Mouse (Mus musculus): ENCODE measurements around the gene Kcnc3. TPM values are rescaled to one million over a fixed set of nuclear protein-coding genes. Genes with fewer than 3 reads are reported as not detected.

Gene Kcnc3
- total RNA-seq, 2 experiments from 2014 or later = 93.0 to 106 TPM

DNA sequence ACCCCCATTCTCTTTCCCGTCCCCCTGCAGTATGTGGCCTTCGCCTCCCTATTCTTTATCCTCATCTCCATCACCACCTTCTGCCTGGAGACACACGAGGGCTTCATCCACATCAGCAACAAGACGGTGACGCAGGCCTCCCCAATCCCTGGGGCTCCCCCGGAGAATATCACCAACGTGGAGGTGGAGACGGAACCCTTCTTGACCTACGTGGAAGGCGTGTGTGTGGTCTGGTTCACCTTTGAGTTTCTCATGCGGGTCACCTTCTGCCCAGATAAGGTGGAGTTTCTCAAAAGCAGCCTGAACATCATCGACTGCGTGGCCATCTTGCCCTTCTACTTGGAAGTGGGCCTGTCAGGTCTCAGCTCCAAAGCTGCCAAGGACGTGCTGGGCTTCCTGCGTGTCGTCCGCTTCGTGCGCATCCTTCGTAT lies 4.7 kb downstream of the Kcnc3 start:
- DNase-seq (ENCODE audit: low spot score in 2 of 2) = no peak

DNA sequence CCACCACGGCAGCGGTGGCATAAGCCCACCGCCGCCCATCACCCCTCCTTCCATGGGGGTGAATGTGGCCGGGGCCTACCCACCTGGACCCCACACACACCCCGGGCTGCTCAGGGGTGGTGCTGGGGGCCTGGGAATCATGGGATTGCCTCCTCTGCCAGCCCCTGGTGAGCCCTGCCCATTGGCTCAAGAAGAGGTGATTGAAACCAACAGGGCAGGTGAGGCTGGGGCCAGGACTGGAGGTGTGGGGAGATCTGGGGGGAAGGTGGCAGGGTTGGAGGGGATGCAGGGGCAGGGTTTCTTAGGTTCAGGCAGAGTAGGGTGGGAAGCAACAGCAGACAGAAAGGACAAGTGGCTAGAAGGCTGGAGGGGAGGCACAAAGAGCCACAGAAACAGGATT lies 5.6 kb downstream of the Kcnc3 start:
- DNase-seq (ENCODE audit: low spot score in 2 of 2) = no peak

DNA sequence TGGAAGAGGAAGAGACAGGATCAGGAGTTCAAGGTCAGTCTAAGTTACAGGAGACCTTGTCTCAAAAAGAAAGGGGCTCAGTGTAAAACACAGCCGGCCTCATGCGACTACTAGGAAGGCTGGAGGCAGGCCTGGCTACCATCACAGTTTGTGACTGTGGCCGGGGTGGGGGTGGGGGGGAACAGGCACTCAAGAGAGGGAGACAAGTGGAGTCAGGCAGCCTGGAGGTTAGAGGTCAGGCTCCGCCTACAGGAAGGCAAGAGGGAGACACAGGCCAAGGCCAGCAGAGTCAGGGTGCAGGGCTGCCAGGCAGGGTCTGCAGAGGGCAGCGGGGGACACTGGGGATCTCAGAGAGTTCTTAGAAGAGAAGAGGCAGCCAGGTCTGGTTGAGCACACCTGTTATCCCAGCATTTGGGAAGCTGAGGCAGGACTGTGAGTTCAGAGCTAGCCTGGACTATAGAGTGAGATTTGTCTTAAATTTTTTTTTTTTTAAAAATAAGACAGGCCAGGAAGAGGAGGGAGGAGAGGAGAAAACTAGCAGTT lies 6.6 kb downstream of the Kcnc3 start:
- no peak for DNase-seq (ENCODE audit: low spot score in 2 of 2)

DNA sequence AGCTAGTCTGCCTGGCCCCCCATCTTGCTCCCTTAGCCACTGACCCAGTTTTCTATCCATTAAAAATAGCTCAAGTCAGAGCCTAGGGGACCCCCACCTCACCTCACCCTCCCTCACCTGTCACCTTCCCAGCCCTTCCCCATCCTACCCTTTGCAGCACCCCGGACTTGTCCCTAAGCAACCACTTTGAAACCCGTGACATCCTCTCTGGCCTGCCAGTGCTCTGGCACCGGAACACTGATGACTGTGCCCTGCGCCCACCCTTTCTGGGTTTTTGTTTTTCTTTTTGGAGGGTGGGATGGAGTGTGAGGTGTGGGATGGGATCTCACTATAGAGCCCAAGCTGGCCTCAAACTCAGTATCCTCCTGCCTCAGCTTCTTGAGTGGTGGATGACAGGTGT lies 7.2 kb downstream of the Kcnc3 start:
- no peak for DNase-seq (ENCODE audit: low spot score in 2 of 2)

DNA sequence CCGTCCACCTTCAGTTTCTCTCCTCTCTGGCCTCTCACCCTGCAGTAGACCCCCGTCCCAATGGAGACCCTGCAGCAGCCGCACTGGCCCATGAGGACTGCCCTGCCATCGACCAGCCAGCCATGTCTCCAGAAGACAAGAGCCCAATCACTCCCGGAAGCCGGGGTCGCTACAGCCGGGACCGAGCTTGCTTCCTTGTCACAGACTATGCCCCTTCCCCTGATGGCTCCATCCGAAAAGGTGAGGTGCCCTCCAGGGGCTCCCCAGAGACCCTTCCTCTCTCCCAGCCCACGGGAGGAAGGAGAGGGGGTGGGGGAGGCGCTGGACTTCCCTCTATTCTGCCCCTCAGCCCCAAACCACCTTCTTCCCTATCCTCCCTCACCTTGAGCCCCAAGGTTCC lies 7.9 kb downstream of the Kcnc3 start:
- no peak for DNase-seq (ENCODE audit: low spot score in 2 of 2)

DNA sequence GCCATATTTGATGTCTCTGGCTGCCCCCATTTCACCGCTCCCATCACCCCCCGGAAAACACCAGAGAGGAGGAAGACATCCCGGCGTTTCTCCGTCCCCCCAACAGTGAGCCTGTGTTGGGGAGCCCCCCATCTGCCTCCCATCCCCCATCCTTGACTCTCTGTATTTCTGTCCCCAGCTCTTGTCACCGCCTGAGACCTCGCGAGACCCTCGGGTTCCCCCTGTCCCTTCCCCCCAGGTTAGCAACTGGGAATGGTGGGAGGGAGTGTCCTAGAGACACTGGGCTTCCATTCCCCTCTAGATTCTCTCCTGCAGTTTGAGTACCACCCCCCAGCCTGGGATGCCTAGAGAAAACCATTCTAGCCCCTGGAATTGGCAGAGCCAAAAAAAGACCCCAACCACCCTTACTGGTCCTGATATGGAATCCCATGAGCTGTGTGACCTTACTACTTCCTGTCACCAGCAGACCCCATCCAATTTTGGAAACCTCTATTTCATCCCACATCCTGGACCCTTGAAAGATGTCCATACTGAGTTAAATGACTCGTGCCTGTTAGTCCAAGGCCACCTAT lies 10.3 kb downstream of the Kcnc3 start:
- DNase-seq (ENCODE audit: low spot score in 2 of 2) = no peak

DNA sequence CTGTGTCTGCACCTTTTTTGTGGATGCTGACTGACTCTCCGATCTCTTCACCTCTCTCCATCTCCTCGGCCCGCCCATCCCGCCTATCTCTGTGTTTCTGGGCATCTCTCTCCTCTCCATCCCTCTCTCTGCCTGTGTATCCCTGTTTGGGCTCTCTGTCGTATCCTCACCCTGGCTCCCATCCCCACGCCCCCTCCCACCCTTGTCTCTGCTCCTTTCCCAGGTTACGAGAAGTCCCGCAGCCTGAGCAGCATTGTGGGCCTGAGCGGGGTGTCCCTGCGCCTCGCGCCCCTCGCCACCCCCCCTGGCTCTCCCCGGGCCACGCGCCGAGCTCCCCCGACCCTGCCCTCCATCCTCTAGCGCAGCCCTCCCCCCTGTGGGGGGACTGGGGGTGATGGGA lies 11.2 kb downstream of the Kcnc3 start:
- no peak for DNase-seq (ENCODE audit: low spot score in 2 of 2)

DNA sequence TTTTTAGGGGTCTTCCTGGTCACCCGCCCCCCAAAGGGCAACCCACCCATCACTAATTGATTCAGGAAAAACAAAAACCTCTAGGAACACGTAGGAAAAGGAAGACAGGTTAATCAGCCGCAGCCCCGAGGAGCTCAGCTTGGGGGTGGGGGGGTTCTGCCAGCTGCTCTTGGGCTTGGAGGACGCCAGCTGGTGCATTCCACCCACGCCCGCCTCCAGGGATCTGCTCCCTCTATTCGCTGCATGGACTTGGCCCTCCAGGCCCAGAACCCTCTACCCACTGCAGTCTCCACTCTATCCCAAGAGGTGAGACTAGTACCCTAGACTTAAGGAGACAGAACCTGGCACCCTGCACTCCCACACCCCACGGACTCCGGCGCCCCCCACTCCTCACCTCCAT lies 12.0 kb downstream of the Kcnc3 start:
- peak; percentile 69 to 77 for DNase-seq (ENCODE audit: low spot score in 2 of 2)

DNA sequence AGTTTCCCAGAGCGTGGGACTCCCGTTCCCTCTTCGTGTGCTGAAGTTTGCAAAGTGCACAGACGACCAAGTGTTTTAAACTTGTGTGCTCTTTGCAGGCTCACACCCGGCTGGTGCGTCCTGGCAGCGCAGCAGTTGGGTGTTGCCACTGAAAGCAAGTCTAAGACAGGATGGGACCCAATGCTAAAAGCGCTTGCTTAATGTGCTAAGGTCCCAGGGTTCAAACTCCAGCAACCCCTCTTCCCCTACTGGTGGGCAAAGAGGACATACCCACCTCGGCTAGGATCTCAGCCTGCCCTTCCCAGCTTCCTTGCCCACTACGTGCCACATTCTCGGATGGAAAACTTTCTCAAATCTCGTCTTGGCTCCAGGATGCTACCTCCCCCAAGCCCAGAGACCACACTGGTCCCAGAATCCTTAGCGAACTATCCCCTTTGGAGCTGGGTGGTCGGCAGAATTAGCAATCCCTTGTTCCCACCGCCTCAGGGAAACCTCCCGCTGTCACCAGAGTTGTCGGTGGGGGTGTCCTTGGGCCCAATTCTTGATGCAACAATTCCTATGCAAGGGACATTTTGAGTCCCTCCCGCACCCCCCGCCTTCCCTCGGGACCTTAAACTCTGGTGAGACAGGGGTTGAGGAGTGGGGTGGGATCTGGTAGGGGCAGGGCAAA lies 12.9 kb downstream of the Kcnc3 start:
- no peak for DNase-seq (ENCODE audit: low spot score in 2 of 2)

DNA sequence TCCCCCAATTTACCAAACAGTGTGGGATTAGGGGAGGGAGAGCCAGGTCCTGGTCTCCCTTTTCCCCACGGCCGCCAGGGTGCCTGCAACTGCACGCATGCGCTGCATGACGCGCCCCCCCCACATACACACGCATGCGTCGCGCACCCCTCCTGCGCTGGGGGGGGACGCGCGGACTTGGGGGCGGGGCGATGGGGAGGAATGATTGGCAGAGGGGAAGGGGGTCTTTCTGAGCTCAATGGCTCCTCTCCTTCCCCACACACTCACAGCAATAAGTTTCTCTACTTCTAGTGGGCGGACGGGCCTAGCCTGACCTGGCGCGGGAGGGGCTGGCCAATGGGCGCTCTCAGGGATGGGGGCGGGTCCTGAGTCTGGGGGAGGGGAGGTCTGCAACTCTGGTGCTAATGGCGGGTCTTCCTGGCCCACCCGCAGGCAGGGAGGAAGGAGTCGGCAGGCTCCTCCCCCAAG lies 13.7 kb downstream of the Kcnc3 start:
- peak; percentile 58 to 74 for DNase-seq (ENCODE audit: low spot score in 2 of 2)

DNA sequence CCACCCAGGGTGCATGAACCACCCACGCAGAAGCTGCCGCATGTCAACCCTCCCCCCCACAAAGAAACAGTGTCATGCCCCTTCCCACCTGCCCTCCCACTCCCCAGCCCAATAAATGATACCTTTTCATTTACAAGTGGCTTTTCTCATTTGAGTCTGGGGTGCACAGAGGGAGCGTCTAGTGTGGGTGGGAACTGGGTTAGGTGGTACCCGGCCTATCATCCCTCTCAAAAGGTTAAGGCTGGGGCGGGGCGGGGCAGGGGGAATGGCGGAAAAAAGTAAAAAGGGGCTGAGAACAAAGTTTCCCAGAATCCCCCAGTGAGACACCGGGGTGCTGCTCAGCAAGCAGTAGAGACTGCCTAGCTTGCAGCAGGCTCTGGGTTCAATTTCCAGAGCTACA lies 14.2 kb downstream of the Kcnc3 start:
- no peak for DNase-seq (ENCODE audit: low spot score in 2 of 2)

DNA sequence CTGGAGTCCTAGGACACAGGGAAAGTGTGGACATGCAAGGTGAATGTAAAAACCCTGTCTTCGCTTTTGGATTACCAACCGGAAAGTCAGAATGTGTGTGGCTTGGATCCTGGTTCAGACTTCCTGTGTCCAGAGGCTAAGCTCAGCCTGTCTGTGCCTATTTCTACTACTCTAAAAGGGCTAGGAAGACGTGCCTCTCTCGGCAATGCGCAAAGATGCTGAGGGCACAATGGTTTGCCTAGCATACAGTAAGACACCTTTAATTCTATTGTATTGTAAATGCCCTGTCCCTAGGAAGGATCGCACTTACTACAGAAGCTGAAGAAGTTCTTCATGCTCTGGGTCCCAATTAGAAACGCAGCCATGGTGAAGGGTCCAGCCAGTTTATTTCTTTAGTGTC lies 15.0 kb downstream of the Kcnc3 start:
- no peak for DNase-seq (ENCODE audit: low spot score in 2 of 2)

DNA sequence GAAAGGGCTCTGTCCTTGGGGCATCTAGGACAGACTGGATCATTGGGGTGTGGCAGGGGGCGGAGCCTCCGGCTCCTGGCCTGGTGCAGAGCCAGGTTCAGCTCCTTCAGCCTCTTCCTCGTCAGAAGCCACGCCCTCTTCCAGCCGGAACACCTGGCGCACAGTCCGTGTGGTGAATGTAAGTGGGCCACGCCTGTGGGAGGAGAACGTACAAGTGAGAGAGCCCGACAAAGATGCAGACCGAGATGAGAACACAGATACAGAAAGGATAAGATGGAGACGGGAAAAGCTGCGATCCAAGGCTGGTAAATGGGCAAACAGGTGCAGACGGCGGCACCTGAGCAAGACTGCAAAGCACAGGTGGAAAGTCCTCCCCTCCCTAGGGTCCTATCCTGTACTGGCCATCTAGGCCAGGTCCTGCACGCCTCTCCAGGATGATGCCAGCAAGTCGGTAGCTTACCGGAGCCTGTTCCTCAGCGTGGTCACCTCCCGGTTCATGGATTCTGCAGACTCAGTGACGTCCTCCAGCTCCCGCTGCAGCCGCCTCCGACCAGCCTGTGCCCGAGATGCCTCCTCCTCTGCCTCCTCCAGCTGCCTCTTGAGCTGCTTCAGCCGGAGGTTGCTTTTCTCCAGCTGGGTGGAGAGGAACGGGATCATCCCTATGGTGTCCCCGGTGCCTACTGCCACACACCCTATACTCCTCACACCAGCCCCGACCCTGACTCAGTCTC lies 15.9 kb downstream of the Kcnc3 start:
- DNase-seq (ENCODE audit: low spot score in 2 of 2) = no peak

DNA sequence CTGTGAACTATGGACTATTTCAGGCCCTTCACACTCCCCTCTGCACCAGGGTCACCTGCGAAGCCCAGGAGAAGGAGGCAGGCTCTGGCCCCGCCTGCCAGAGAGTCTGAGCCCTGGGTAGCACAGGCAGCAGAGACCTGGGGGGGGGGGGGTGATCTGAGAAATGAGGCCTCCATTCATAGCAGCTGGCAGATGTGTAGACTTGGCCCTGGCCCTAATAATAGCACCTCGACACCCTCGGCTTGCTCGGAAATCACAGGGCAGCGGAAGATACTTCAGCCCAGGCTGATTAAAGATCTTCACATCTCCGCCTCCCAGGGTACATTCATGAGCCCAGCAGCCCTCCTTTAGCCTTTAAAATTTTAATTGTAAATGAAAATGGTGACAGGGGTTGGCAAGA lies 21.7 kb downstream of the Kcnc3 start:
- no peak for DNase-seq (ENCODE audit: low spot score in 2 of 2)

DNA sequence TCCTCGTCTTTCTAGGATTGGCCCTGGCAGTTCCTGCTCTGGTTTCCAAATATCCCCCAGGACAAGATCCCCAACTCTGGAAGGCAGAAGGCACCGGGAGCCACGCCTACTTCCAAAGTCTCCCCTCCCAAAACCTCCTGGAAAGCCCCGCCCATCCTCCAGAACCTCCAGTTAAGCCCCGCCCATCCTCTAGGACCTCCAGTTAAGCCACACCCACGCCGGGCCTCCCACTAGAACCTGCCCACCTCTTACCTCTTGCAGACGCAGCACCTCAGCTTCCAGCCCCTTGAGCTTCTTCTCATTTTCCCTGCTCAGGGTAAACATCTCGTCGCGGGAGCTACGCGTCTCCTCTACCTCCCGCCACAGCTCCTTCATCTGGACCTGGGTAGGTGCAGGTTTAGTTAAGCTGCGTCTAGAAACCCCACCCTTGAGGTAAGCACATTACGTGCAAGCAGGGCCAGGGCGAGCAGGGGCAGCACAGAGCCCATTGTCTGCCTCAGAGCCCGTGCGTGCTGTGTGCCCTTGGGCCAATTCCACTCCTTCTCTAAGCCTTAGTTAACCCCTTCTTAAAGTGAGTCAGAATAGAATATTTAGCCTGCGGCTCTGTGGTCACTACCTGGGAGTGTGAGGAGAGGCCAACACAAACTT lies 23.7 kb downstream of the Kcnc3 start:
- DNase-seq (ENCODE audit: low spot score in 2 of 2) = no peak

DNA sequence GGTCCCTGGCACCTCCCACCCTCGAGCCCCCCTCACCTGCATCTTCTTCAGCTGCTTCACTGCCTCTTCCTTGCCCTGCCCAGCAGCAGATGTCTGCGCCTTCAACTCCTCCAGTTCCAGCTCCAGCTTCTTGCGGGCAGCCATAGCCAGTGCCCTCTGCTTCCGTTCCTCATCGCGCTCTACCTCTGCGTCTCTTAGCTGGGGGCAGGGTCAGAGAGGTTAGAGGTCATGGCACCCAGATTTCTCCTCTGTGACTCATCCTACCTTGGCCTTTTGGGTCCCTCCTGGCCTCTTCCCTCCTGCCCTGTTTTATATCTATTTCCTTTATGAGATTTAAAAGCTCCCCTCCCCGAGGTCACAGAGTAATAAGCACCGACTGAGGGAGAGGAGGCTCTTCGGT lies 24.8 kb downstream of the Kcnc3 start:
- DNase-seq (ENCODE audit: low spot score in 2 of 2) = no peak

DNA sequence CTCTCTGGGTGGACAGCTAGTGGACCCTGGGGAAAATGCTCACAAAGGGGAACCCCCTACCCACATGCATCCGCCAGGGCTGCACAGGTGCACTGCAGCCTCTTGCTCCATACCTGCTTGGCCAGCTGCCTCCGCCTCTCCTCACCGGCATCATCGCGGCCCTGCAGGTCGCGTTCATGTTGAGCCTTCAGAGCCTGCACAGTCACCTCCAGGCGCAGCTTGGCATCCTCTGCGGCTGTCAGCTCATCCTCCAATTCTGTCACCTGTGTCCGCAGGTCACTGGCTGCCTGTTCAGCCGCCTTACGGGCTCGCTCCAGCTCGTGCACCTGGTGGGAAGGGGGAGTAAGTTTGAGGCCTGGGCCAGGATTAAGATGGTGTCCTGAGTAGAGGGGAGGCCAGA lies 25.5 kb downstream of the Kcnc3 start:
- no peak for DNase-seq (ENCODE audit: low spot score in 2 of 2)

DNA sequence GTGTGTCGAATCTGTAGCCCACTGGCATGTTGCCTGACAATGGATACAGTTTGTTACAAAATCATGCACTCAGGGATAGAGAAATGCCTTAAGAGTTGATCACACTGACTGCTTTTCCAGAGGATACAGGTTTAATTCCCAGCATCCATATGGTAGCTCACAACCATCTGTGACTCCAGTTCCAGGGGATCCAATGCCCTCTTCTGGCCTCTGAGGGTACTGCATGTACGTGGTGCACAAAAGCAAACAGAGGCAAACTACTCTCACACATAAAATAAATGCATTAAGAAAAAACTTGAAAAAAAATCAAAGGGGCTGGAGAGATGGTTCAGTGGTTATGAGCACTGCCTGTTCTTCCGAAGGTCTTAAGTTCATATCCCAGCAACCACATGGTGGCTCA lies 26.6 kb downstream of the Kcnc3 start:
- DNase-seq (ENCODE audit: low spot score in 2 of 2) = no peak

DNA sequence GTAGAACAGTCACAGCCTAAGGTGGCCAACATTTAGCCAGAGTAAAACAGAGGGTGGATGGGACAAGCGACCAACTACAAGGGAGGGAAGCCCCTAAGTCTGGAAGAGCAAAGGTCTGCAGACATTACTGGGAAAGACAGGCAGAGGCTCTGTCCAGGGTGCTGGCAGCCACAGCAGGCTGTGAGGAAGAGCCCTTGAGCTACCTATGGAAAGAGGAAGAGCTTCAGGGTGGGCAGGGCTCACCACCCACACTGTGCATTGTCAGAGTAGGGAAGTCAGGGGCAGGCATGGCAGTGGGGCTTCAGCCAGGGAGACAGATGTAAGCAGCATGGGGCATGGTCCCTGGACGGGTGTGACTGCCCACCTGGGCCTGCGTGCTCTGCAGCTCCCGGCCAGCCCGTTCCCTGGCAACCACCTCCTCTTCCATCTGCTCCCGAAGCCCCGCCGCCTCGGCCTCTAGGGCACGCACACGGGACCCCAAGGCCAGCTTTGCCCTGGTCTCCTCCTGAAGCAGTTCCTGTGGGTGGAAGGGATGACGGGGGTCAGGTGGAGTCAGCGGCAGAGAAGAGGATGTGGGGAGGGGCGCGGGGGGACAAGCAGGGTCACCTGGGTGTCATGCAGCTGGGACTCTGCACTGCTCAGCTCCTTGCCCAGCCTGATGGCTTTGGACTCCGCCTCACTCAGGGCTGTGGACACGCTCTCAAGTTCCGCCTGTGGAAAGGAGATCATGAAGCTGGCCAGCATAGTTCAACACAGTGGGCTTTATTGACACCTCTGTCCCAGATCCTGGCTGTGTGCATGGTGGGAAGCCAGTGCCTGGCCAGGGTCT lies 33.5 kb downstream of the Kcnc3 start:
- no peak for DNase-seq (ENCODE audit: low spot score in 2 of 2)

DNA sequence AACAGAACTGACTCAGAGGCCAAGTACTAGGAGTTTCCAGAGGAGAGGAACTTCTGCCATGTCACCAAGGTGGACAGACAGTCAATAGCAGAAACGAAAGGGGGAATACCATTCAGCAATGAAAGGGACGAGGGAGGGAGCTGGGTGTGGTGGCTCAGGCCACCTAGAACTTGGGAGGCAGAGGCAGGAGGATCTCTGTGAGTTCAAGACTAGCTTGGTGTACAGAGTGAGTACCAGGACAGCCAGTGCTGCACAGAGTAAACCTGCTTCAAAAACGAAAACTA lies 34.0 kb downstream of the Kcnc3 start:
- DNase-seq (ENCODE audit: low spot score in 2 of 2) = no peak

DNA sequence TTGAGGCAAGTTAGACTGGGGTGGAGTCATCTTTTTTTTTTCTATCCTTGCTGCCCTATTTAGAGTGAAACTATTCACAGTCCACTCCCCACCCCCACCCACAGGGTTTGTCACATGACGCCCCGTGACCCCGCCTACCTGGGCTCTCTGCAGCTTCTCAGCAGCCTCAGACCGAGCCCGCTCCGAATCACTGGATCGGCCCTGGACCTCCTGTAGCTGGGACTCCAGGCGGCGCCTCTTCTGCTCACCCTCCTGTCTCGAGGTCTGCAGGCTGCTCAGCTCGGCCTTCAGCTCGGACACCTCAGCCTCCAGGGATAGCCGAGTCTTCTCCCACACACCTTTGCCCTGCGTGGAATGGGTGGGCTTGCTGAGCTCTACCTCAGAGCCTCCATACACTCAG lies 34.4 kb downstream of the Kcnc3 start:
- DNase-seq (ENCODE audit: low spot score in 2 of 2) = no peak
